Mouse (Mus musculus) olfactory bulb, adult 2 months (tissue): ENCODE measurements at regions not wholly inside any gene's neighbourhood (a gene's known extent, or its start where the extent isn't known, plus 50 kb on each side); places are given as distances from the start of the nearest gene placed in this dataset.

Source experiments
- CTCF ChIP-seq: fragments of 200-500 bp; IDR thresholded peaks from 2 replicates; pipeline ENCODE4 v1.5.1; 2012; ENCODE audit warnings: low read depth, mild to moderate bottlenecking, low read length, moderate library complexity; ENCODE audit not compliant: insufficient read depth
- POLR2A ChIP-seq: fragments of 200-500 bp; IDR thresholded peaks from 2 replicates; pipeline ENCODE4 v1.6.1; 2012; ENCODE audit warnings: mild to moderate bottlenecking, low read depth, low read length, moderate library complexity; ENCODE audit not compliant: insufficient read depth

DNA sequence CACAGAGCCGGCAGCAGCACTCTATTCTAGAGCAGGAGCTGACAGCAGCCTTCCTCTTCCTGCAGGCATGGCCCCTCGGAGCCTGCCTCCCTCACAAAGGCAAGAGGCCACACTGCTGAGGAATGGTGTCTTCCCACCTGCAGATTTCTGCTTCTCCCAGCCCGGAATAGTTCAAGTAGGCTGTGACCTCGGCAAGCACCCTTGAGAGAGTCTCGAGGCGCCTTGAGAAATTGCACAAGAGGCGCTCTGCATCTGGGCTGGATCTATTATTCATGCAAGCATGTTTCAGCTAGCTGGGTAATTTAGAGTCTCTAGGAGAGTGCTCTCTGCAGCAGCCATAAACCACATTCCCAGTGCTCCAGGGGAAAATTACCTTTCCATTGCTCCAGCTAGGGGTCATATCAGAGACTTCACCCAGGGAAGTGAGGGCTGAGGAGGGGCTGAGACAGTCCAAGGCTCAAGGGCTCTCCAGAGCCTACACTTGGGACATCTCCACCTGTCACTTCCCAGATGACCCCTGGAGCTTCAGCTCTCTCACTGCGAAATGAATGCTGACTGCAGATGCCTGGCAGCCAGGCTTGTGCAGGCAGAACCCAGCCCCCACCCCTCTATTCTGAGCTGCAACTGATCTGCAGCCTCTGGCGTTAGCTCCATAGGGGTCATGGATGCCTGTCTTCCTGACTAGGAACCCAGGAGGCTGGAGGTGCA is 247.9 kb upstream of the Myt1l start:
- TF ChIP-seq POLR2A (0 out of 2 replicates have a peak, but pooled peaks have one; percentile 1), CTCF (no peak)
